Mouse (Mus musculus) myocyte (in vitro differentiated cells): ENCODE results near the gene Wdr66.

ENCODE experiments used
- MAX ChIP-seq: IDR thresholded peaks from one replicate; pipeline ENCODE4 v1.6.1; 2011; ENCODE audit warnings: low read depth, mild to moderate bottlenecking, control low read depth
- MYOG ChIP-seq, 3 experiments: IDR thresholded peaks; one replicate each; pipeline ENCODE4 v1.6.1; 2011; ENCODE audit warnings: control low read depth in 2 of 3, low read depth in 2 of 3, mild to moderate bottlenecking in 2 of 3; ENCODE audit not compliant: insufficient read length in 2 of 3, control insufficient read depth in 1 of 3, insufficient read depth in 1 of 3
- POLR2A ChIP-seq: IDR thresholded peaks from one replicate; pipeline ENCODE4 v1.6.1; 2011; ENCODE audit warnings: low read depth, mild to moderate bottlenecking, control low read depth, moderate library complexity; ENCODE audit not compliant: insufficient read length
- POLR2AphosphoS2 ChIP-seq: IDR thresholded peaks from one replicate; pipeline ENCODE4 v1.6.1; 2011; ENCODE audit warnings: low read depth, control low read depth; ENCODE audit not compliant: insufficient read length
- REST ChIP-seq: IDR thresholded peaks from one replicate; pipeline ENCODE4 v1.6.1; 2011; ENCODE audit warnings: mild to moderate bottlenecking, control low read depth, moderate library complexity; ENCODE audit not compliant: insufficient read depth, insufficient read length
- SRF ChIP-seq: IDR thresholded peaks from one replicate; pipeline ENCODE4 v1.6.1; 2011; ENCODE audit warnings: low read depth; ENCODE audit not compliant: control insufficient read depth, insufficient read length
- TCF12 ChIP-seq: IDR thresholded peaks from one replicate; pipeline ENCODE4 v1.6.1; 2011; ENCODE audit warnings: mild to moderate bottlenecking, control low read depth; ENCODE audit not compliant: poor library complexity, insufficient read depth, severe bottlenecking

GRCm38 (mm10) chr5:123357253-123357652, 105.4 kb downstream of the Wdr66 start:
- no peak for TF ChIP-seq SRF
- no peak for TF ChIP-seq POLR2AphosphoS2
- TF ChIP-seq REST = no peak
- TF ChIP-seq MAX = no peak
- no peak for TF ChIP-seq TCF12
- no peak for TF ChIP-seq POLR2A
- TF ChIP-seq MYOG (IDR thresholded peaks at IDR 0.05; ENCODE audit: control insufficient read depth in 1 of 3, insufficient read depth in 1 of 3, insufficient read length in 2 of 3, low read depth in 2 of 3) = no peak
